12 mouse cellular contexts compared by ENCODE assay signal in the genomic region with DNA sequence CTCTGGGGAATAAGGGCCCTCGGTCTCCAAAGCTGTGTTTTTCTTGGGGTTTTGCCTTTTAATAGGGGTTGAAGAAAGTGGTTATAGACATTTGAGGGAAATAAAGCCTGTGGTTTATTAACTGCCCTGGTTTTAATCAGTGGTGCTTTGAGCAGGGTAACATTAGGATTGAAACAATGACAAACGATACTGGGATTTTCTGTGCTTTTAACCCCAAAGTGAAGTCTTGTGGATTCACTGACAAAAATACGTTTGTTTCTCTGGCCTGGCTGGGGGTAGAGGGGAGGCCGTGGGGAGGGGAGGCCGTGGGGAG.
DNase-seq lines count a peak whose midpoint lies in the region; ATAC-seq and TF ChIP-seq lines count a peak whose summit lies in the region.
"Had no signal": no experiment of that assay in that cellular context is flagged by ENCODE, and none has a peak within 500 bp of the region (broad histone marks: within the 10 kb centered on the region; RNA-seq: fewer than 3 reads in every experiment).

No protein-coding gene starts in this region.

- H3K36me3 ChIP-seq in hindbrain, embryonic 10.5 days, result no peaks in the 10 kb centered on the region
- no peaks in the 10 kb centered on the region for H3K36me3 ChIP-seq in hindbrain, postnatal 0 days (ENCODE audit: insufficient read depth, low read length)
- no peaks in the 10 kb centered on the region for H3K36me3 ChIP-seq in embryonic facial prominence, embryonic 11.5 days (replicated peaks; ENCODE audit: control insufficient read depth, insufficient read depth, low read depth, low read length)
- no peaks in the 10 kb centered on the region for H3K36me3 ChIP-seq in limb, embryonic 11.5 days (ENCODE audit: control insufficient read depth, insufficient read depth, low read length)

- ATAC-seq in hindbrain, postnatal 0 days, result no peak
- no peak for ATAC-seq in embryonic facial prominence, embryonic 11.5 days (replicated peaks; ENCODE audit: insufficient number of reproducible peaks, low FRiP score, low TSS enrichment, low read depth)
- ATAC-seq in limb, embryonic 11.5 days (ENCODE audit: insufficient number of reproducible peaks, low FRiP score, low TSS enrichment, low read depth), result peak; percentile 61

- 0 out of 2 replicates have a peak, but pooled peaks cover 4% of the 10 kb centered on the region for H3K9me3 ChIP-seq in hindbrain, embryonic 10.5 days
- no peaks in the 10 kb centered on the region for H3K9me3 ChIP-seq in hindbrain, postnatal 0 days (ENCODE audit: low read length)
- H3K9me3 ChIP-seq in embryonic facial prominence, embryonic 11.5 days (replicated peaks; ENCODE audit: control insufficient read depth, low read length), result no peaks in the 10 kb centered on the region
- H3K9me3 ChIP-seq in limb, embryonic 11.5 days (ENCODE audit: control insufficient read depth, low read length), result no peaks in the 10 kb centered on the region

- no peak for DNase-seq in hindbrain, embryonic 10.5 days (ENCODE audit: low spot score)
- no peak for DNase-seq in hindbrain, postnatal 0 days (ENCODE audit: low spot score)
- DNase-seq in embryonic facial prominence, embryonic 11.5 days (ENCODE audit: low spot score), result peak; percentile 54
- no peak for DNase-seq in limb, embryonic 11.5 days (ENCODE audit: low spot score)
- no peak for DNase-seq in cerebellum, postnatal 36 days
- no peak for DNase-seq in embryo, embryonic 10 days (ENCODE audit: low spot score)
- DNase-seq in cerebellum, postnatal 25 days, result no peak
- DNase-seq: cerebellum, adult 9-10 months had no signal

- peaks cover 27% of the 10 kb centered on the region for H3K4me1 ChIP-seq in hindbrain, embryonic 10.5 days (replicated peaks)
- H3K4me1 ChIP-seq in hindbrain, postnatal 0 days (ENCODE audit: insufficient read depth, low read length), result 0 out of 2 replicates have a peak, but pooled peaks cover 8% of the 10 kb centered on the region
- H3K4me1 ChIP-seq in brown adipose tissue, adult 24 weeks (ENCODE audit: control insufficient read depth, insufficient read depth, insufficient read length, low read length), result peaks cover 7% of the 10 kb centered on the region
- H3K4me1 ChIP-seq in embryonic facial prominence, embryonic 11.5 days (ENCODE audit: control insufficient read depth, insufficient read depth, low read length), result peaks cover 2% of the 10 kb centered on the region; the same call in 1 of the 2 replicates
- peaks cover 30% of the 10 kb centered on the region for H3K4me1 ChIP-seq in limb, embryonic 11.5 days (ENCODE audit: control insufficient read depth, insufficient read depth, low read length)

- H3K9ac ChIP-seq in hindbrain, postnatal 0 days (replicated peaks; ENCODE audit: low read length), result no peak overlapping the region
- no peak overlapping the region for H3K9ac ChIP-seq in embryonic facial prominence, embryonic 11.5 days (replicated peaks; ENCODE audit: low read length)
- H3K9ac ChIP-seq in limb, embryonic 11.5 days (ENCODE audit: low read length), result no peak overlapping the region
- H3K9ac ChIP-seq: liver, embryonic 14.5 days had no signal

- no peaks in the 10 kb centered on the region for H3K27me3 ChIP-seq in hindbrain, embryonic 10.5 days (ENCODE audit: insufficient read depth, poor library complexity, severe bottlenecking)
- H3K27me3 ChIP-seq in hindbrain, postnatal 0 days (ENCODE audit: insufficient read depth, low read length), result no peaks in the 10 kb centered on the region
- no peaks in the 10 kb centered on the region for H3K27me3 ChIP-seq in embryonic facial prominence, embryonic 11.5 days (ENCODE audit: control insufficient read depth, insufficient read depth, low read length)
- H3K27me3 ChIP-seq in limb, embryonic 11.5 days (ENCODE audit: control insufficient read depth, insufficient read depth, low read length), result no peaks in the 10 kb centered on the region
- H3K27me3 ChIP-seq: CH12.LX had no signal

- no peak overlapping the region for H3K4me2 ChIP-seq in hindbrain, postnatal 0 days (ENCODE audit: low read depth, low read length)
- H3K4me2 ChIP-seq in embryonic facial prominence, embryonic 11.5 days (ENCODE audit: low read depth, low read length), result no peak overlapping the region
- no peak overlapping the region for H3K4me2 ChIP-seq in limb, embryonic 11.5 days (ENCODE audit: low read depth, severe bottlenecking)

- TF ChIP-seq CTCF in hindbrain, postnatal 0 days (IDR thresholded peaks at IDR 0.05; ENCODE audit: low read depth), result no peak

- 39% methylated on average over 5 of the region's 5 CpGs for WGBS in hindbrain, embryonic 10.5 days
- 19% methylated on average over 4 of the region's 5 CpGs for WGBS in hindbrain, postnatal 0 days
- 11% methylated on average over 5 of the region's 5 CpGs for WGBS in embryonic facial prominence, embryonic 11.5 days
- 5% methylated on average over 5 of the region's 5 CpGs for WGBS in limb, embryonic 11.5 days

- H3K4me3 ChIP-seq in hindbrain, embryonic 10.5 days, result no peak overlapping the region
- no peak overlapping the region for H3K4me3 ChIP-seq in hindbrain, postnatal 0 days (ENCODE audit: low read length)
- no peak overlapping the region for H3K4me3 ChIP-seq in brown adipose tissue, adult 24 weeks (ENCODE audit: insufficient read depth, low read depth, low read length)
- no peak overlapping the region for H3K4me3 ChIP-seq in embryonic facial prominence, embryonic 11.5 days (ENCODE audit: low read depth, low read length)
- H3K4me3 ChIP-seq in limb, embryonic 11.5 days (ENCODE audit: low read depth, low read length), result no peak overlapping the region

- peak overlapping the region; percentile 75 for H3K27ac ChIP-seq in hindbrain, embryonic 10.5 days
- H3K27ac ChIP-seq in hindbrain, postnatal 0 days, result no peak overlapping the region
- H3K27ac ChIP-seq in brown adipose tissue, adult 24 weeks (replicated peaks; ENCODE audit: low read depth, low read length), result peak overlapping the region; percentile 90
- peak overlapping the region; percentile 78 for H3K27ac ChIP-seq in embryonic facial prominence, embryonic 11.5 days (replicated peaks; ENCODE audit: low read depth, low read length)
- peak overlapping the region; percentile 90 for H3K27ac ChIP-seq in limb, embryonic 11.5 days (replicated peaks; ENCODE audit: low read depth, low read length)
- H3K27ac ChIP-seq: liver, embryonic 14.5 days; macrophage had no signal
